Mouse (Mus musculus): Measurements from ENCODE around the gene Sppl2c.
A peak's percentile ranks its signal among the peaks of the same experiment; 100 is the strongest.

- 0 out of 2 replicates have a peak, but pooled peaks have one; percentile 15 for TF ChIP-seq MAFK (IDR thresholded peaks at IDR 0.05; ENCODE audit: insufficient read depth, low read depth, low read length)
- TF ChIP-seq CHD2 (IDR thresholded peaks at IDR 0.05; ENCODE audit: low read depth, low read length): no peak
Measured at GRCm38 (mm10) chr11:104157603-104158259, 28.4 kb upstream of the Sppl2c start.
